Comparison of ENCODE assay signal across 12 mouse cellular contexts in genomic region chr6:119572296-119572695, GRCm38 (mm10). TPM values are rescaled to one million over a fixed set of nuclear protein-coding genes. Genes with fewer than 3 reads are reported as not detected.
DNase-seq lines count a peak whose midpoint lies in the region; ATAC-seq lines count a peak whose summit lies in the region.
"Had no signal": no experiment of that assay in that cellular context is flagged by ENCODE, and none has a peak within 500 bp of the region (broad histone marks: within the 10 kb centered on the region; RNA-seq: fewer than 3 reads in every experiment).

No protein-coding gene starts in this region.

- no peak for DNase-seq in lung, postnatal 14 days
- peak; percentile 87 for DNase-seq in cerebellum, adult 9-11 months
- peak; percentile 40 to 44 for DNase-seq in heart, adult 9 months (ENCODE audit: low spot score in 2 of 2)
- DNase-seq in skeletal muscle tissue, adult 2 months (ENCODE audit: low read depth, low spot score): peak; percentile 26
- no peak for DNase-seq in layer of hippocampus, adult 9-10 months (ENCODE audit: low spot score)
- DNase-seq: adrenal gland, adult 8-10 months; right cerebral cortex, postnatal 25 days had no signal

- WGBS in lung, embryonic 16.5 days: 46% methylated on average over 7 of the region's 7 CpGs
- 73% methylated on average over 7 of the region's 7 CpGs for WGBS in kidney, embryonic 15.5 days

- peaks cover 3% of the 10 kb centered on the region; the same call in 1 of the 2 replicates for H3K36me3 ChIP-seq in lung, embryonic 16.5 days (ENCODE audit: control insufficient read depth, insufficient read depth, low read length)
- peaks cover 26% of the 10 kb centered on the region for H3K36me3 ChIP-seq in kidney, embryonic 15.5 days

- H3K4me3 ChIP-seq in lung, embryonic 16.5 days (ENCODE audit: low read length): no peak overlapping the region
- H3K4me3 ChIP-seq in kidney, embryonic 15.5 days (replicated peaks): no peak overlapping the region
- H3K4me3 ChIP-seq: limb, embryonic 15.5 days had no signal

- H3K27me3 ChIP-seq in lung, embryonic 16.5 days (ENCODE audit: control insufficient read depth, insufficient read depth, low read depth, low read length): no peaks in the 10 kb centered on the region
- H3K27me3 ChIP-seq in kidney, embryonic 15.5 days: no peaks in the 10 kb centered on the region
- H3K27me3 ChIP-seq: CH12.LX; limb, embryonic 15.5 days had no signal

- ATAC-seq in lung, embryonic 16.5 days (ENCODE audit: low read depth): peak; percentile 20; the same call in 1 of the 2 replicates
- ATAC-seq in kidney, embryonic 15.5 days (replicated peaks; ENCODE audit: low FRiP score): no peak
- ATAC-seq: forebrain, embryonic 16.5 days had no signal

- no peak overlapping the region for H3K27ac ChIP-seq in lung, embryonic 16.5 days (ENCODE audit: low read length)
- H3K27ac ChIP-seq in kidney, embryonic 15.5 days: no peak overlapping the region
- H3K27ac ChIP-seq: limb, embryonic 15.5 days had no signal

- no peaks in the 10 kb centered on the region; the same call in 1 of the 2 replicates for H3K4me1 ChIP-seq in lung, embryonic 16.5 days (replicated peaks; ENCODE audit: control insufficient read depth, insufficient read depth, low read length)
- H3K4me1 ChIP-seq in kidney, embryonic 15.5 days: peaks cover 6% of the 10 kb centered on the region
- H3K4me1 ChIP-seq: limb, embryonic 15.5 days had no signal

- H3K9me3 ChIP-seq in lung, embryonic 16.5 days (ENCODE audit: control insufficient read depth, low read length): no peaks in the 10 kb centered on the region
- no peaks in the 10 kb centered on the region for H3K9me3 ChIP-seq in kidney, embryonic 15.5 days (replicated peaks)
- H3K9me3 ChIP-seq: limb, embryonic 15.5 days had no signal

- no peak overlapping the region for H3K4me2 ChIP-seq in lung, embryonic 16.5 days (ENCODE audit: low read depth, low read length)
- H3K4me2 ChIP-seq in kidney, embryonic 15.5 days: no peak overlapping the region
- H3K4me2 ChIP-seq: limb, embryonic 15.5 days had no signal

- no peak overlapping the region for H3K9ac ChIP-seq in lung, embryonic 16.5 days (ENCODE audit: low read length)
- H3K9ac ChIP-seq in kidney, embryonic 15.5 days: no peak overlapping the region
- H3K9ac ChIP-seq: limb, embryonic 15.5 days had no signal

RNA-seq across cellular contexts. Expression of gene Wnt5b, which starts 28.1 kb away (rescaled TPM):
- polyA plus RNA-seq in lung, embryonic 16.5 days (2015; fragmentation: Nextera tagmentation; extraction: Ambion mirVana): 5.3 and 5.5 TPM in 2 replicates
- 9.1 and 11.5 TPM in 2 replicates for polyA plus RNA-seq in kidney, embryonic 15.5 days (2015; fragmentation: Nextera tagmentation; extraction: Ambion mirVana)

Comparison
In these comparisons a context has a peak if more than half of its experiments do, and no peak if none do; other contexts are left out.
1. DNase-seq: peak in cerebellum, adult 9-11 months (single experiment), heart, adult 9 months (2 of 2) and skeletal muscle tissue, adult 2 months (single experiment); none in lung, postnatal 14 days (single experiment) and layer of hippocampus, adult 9-10 months (single experiment).